In genomic region chr19:53225249-53226070, GRCm38 (mm10) we compare ENCODE assay signal across 6 mouse cellular contexts.
DNase-seq lines count a peak whose midpoint lies in the region; ATAC-seq and TF ChIP-seq lines count a peak whose summit lies in the region.
"Not testable (repeated sequence)": the region's sequence is repeated elsewhere in the genome, so short reads cannot be mapped to it uniquely, and the experiment has no call there.

No protein-coding gene starts in this region.

- peaks cover 58% of the 10 kb centered on the region for H3K36me3 ChIP-seq in heart, embryonic 13.5 days
- not testable (repeated sequence) for H3K36me3 ChIP-seq in liver, adult 2 months (ENCODE audit: control insufficient read depth, insufficient read depth, low read length)
- peaks cover 15% of the 10 kb centered on the region for H3K36me3 ChIP-seq in liver, postnatal 0 days (replicated peaks; ENCODE audit: insufficient read depth, low read length)

- peaks cover 60% of the 10 kb centered on the region for H3K4me1 ChIP-seq in heart, embryonic 13.5 days
- not testable (repeated sequence) for H3K4me1 ChIP-seq in liver, adult 2 months (ENCODE audit: control insufficient read depth, insufficient read depth, low read length); liver, postnatal 0 days (ENCODE audit: insufficient read depth)

- intact Hi-C loops in gastrocnemius, adult 2 months (cut with DNase I) = not testable (repeated sequence)

- not testable (repeated sequence) for H3K27me3 ChIP-seq in heart, embryonic 13.5 days (replicated peaks); liver, adult 2 months (ENCODE audit: control insufficient read depth, insufficient read depth, low read length); liver, postnatal 0 days (ENCODE audit: insufficient read depth, low read length)

- DNase-seq in gastrocnemius, adult 2 months; liver, postnatal 0 days: not testable (repeated sequence)
- DNase-seq in kidney, adult 11 months = peak; percentile 65
- peak; percentile 80 for DNase-seq in kidney, adult 9 months
- peak; percentile 77 for DNase-seq in liver, adult 2 months (ENCODE audit: extremely low read depth, low read depth, low spot score)

- H3K4me3 ChIP-seq in gastrocnemius, adult 2 months; heart, embryonic 13.5 days; liver, adult 2 months (ENCODE audit: insufficient read depth, low read depth, low read length); liver, postnatal 0 days (ENCODE audit: low read depth, low read length): not testable (repeated sequence)

- H3K79me2 ChIP-seq in liver, adult 2 months (ENCODE audit: control insufficient read depth, insufficient read depth, low read length) = not testable (repeated sequence)

- WGBS in heart, embryonic 13.5 days = 49% methylated on average over 2 of the region's 2 CpGs
- whole genome bisulfite sequencing in liver, adult 2 months = 10% methylated on average over 2 of the region's 2 CpGs
- WGBS in liver, postnatal 0 days (ENCODE audit: insufficient replicate concordance) = 41% methylated on average over 2 of the region's 2 CpGs

- H3K4me2 ChIP-seq in heart, embryonic 13.5 days; liver, postnatal 0 days (ENCODE audit: low read depth, low read length): not testable (repeated sequence)

- not testable (repeated sequence) for TF ChIP-seq POLR2A in liver, adult 2 months (IDR thresholded peaks at IDR 0.05; ENCODE audit: extremely low read depth, insufficient read depth, low read length)

- not testable (repeated sequence) for H3K9ac ChIP-seq in heart, embryonic 13.5 days; liver, adult 2 months (ENCODE audit: low read depth, low read length); liver, postnatal 0 days (replicated peaks)

- not testable (repeated sequence) for ATAC-seq in heart, embryonic 13.5 days (ENCODE audit: extremely low read depth, insufficient number of reproducible peaks, low FRiP score, low TSS enrichment)
- peak; percentile 72 for ATAC-seq in liver, postnatal 0 days

- peak; percentile 19; the same call in 1 of the 2 replicates for TF ChIP-seq EP300 in liver, postnatal 0 days (IDR thresholded peaks at IDR 0.05; ENCODE audit: low read depth)

- H3K9me3 ChIP-seq in heart, embryonic 13.5 days; liver, postnatal 0 days (ENCODE audit: low read length): not testable (repeated sequence)

- TF ChIP-seq CTCF in gastrocnemius, adult 2 months (IDR thresholded peaks at IDR 0.05); liver, adult 2 months (IDR thresholded peaks at IDR 0.05; ENCODE audit: low read depth, low read length); liver, postnatal 0 days (IDR thresholded peaks at IDR 0.05; ENCODE audit: low read depth): not testable (repeated sequence)

- 0 out of 2 replicates have a peak overlapping the region, but pooled peaks have one; percentile 9 for H3K27ac ChIP-seq in gastrocnemius, adult 2 months
- H3K27ac ChIP-seq in heart, embryonic 13.5 days (replicated peaks) = peak overlapping the region; percentile 65
- H3K27ac ChIP-seq in liver, adult 2 months (replicated peaks; ENCODE audit: insufficient read depth, low read depth, low read length) = peak overlapping the region; percentile 47
- peak overlapping the region; percentile 41; the same call in 1 of the 2 replicates for H3K27ac ChIP-seq in liver, postnatal 0 days (ENCODE audit: low read depth)

Comparison
In these comparisons a context has a peak if more than half of its experiments do, and no peak if none do; other contexts are left out.
1. H3K27ac ChIP-seq: peak in every context shown above with its lines; median percentile 65 in heart, embryonic 13.5 days; 47 in liver, adult 2 months; 41 in liver, postnatal 0 days; 9 in gastrocnemius, adult 2 months.